8 mouse cellular contexts compared by ENCODE assay signal in the genomic region with DNA sequence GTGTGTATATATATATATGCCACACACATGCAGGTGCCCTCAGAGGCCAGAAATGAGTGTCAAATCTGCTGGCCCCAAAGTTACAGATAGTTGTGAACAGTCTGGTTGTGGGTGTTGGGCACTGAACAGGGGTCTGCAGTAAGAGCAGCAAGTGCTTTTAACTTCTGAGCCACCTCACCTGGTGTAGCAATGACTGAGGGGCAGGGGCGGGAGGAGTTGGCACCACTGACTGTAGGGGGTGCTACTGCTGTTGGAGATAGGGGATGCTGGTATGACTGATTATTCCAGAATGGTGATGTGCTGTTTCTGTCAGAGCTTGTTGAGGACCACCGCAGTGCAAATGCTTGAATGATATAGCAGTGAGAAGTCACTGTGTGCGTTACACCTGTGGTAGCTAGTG. TPM values are rescaled to one million over a fixed set of nuclear protein-coding genes. Genes with fewer than 3 reads are reported as not detected.
A peak's percentile ranks its signal among the peaks of the same experiment; 100 is the strongest.
DNase-seq lines count a peak whose midpoint lies in the region; ATAC-seq and TF ChIP-seq lines count a peak whose summit lies in the region.

No protein-coding gene starts in this region.

- no peak for TF ChIP-seq CTCF in lung, postnatal 0 days (IDR thresholded peaks at IDR 0.05)
- TF ChIP-seq CTCF in stomach, postnatal 0 days (IDR thresholded peaks at IDR 0.05; ENCODE audit: low read depth) = 0 out of 2 replicates have a peak, but pooled peaks have one; percentile 16

- DNase-seq in CD4-positive, CD25-positive, alpha-beta regulatory T cell, adult 2 months (ENCODE audit: low read depth, low spot score) = peak; percentile 54
- DNase-seq in lung, postnatal 0 days (ENCODE audit: low spot score) = no peak
- no peak for DNase-seq in lung, postnatal 10 days
- DNase-seq in stomach, postnatal 0 days (ENCODE audit: low spot score) = no peak
- no peak for DNase-seq in retina, embryonic 14.5 days (ENCODE audit: low spot score)
- DNase-seq in cerebellum, adult 9-10 months = no peak

- 80% methylated on average over 3 of the region's 3 CpGs for WGBS in lung, postnatal 0 days
- 80% methylated on average over 3 of the region's 3 CpGs for WGBS in limb, embryonic 13.5 days
- 77% methylated on average over 3 of the region's 3 CpGs for WGBS in stomach, postnatal 0 days

- H3K4me2 ChIP-seq in lung, postnatal 0 days (replicated peaks; ENCODE audit: low read depth, low read length) = peak overlapping the region; percentile 58
- peak overlapping the region; percentile 86 for H3K4me2 ChIP-seq in limb, embryonic 13.5 days (replicated peaks)
- H3K4me2 ChIP-seq in stomach, postnatal 0 days (replicated peaks; ENCODE audit: low read depth) = peak overlapping the region; percentile 80

- H3K4me3 ChIP-seq in lung, postnatal 0 days (ENCODE audit: low read depth, low read length) = no peak overlapping the region
- H3K4me3 ChIP-seq in limb, embryonic 13.5 days = peak overlapping the region; percentile 47; the same call in 1 of the 2 replicates
- H3K4me3 ChIP-seq in stomach, postnatal 0 days (ENCODE audit: low read depth, low read length) = no peak overlapping the region

- H3K9ac ChIP-seq in lung, postnatal 0 days (replicated peaks; ENCODE audit: low read depth) = no peak overlapping the region
- H3K9ac ChIP-seq in limb, embryonic 13.5 days = peak overlapping the region; percentile 74; the same call in 1 of the 2 replicates
- no peak overlapping the region for H3K9ac ChIP-seq in stomach, postnatal 0 days (ENCODE audit: low read length)

- H3K36me3 ChIP-seq in lung, postnatal 0 days (ENCODE audit: insufficient read depth, low read length) = no peaks in the 10 kb centered on the region
- H3K36me3 ChIP-seq in limb, embryonic 13.5 days = no peaks in the 10 kb centered on the region
- H3K36me3 ChIP-seq in stomach, postnatal 0 days (ENCODE audit: control insufficient read depth, insufficient read depth, low read length) = no peaks in the 10 kb centered on the region

- H3K4me1 ChIP-seq in lung, postnatal 0 days (ENCODE audit: insufficient read depth, low read depth, low read length) = no peaks in the 10 kb centered on the region
- H3K4me1 ChIP-seq in limb, embryonic 13.5 days = peaks cover 15% of the 10 kb centered on the region
- no peaks in the 10 kb centered on the region; the same call in 1 of the 2 replicates for H3K4me1 ChIP-seq in stomach, postnatal 0 days (replicated peaks; ENCODE audit: control insufficient read depth, insufficient read depth)

- no peaks in the 10 kb centered on the region for H3K9me3 ChIP-seq in lung, postnatal 0 days (ENCODE audit: low read length)
- H3K9me3 ChIP-seq in limb, embryonic 13.5 days = no peaks in the 10 kb centered on the region
- no peaks in the 10 kb centered on the region for H3K9me3 ChIP-seq in stomach, postnatal 0 days (ENCODE audit: control insufficient read depth, low read length)

- H3K27ac ChIP-seq in lung, postnatal 0 days (ENCODE audit: low read length) = no peak overlapping the region
- no peak overlapping the region for H3K27ac ChIP-seq in limb, embryonic 13.5 days
- H3K27ac ChIP-seq in stomach, postnatal 0 days (replicated peaks) = no peak overlapping the region; the same call in 1 of the 2 replicates

- no peak for ATAC-seq in CD4-positive, CD25-positive, alpha-beta regulatory T cell, adult 4 months
- no peak for ATAC-seq in lung, postnatal 0 days
- ATAC-seq in limb, embryonic 13.5 days (ENCODE audit: low FRiP score, low read depth) = no peak
- no peak for ATAC-seq in stomach, postnatal 0 days (ENCODE audit: low FRiP score, low TSS enrichment)

- TF ChIP-seq EP300 in lung, postnatal 0 days (IDR thresholded peaks at IDR 0.05) = no peak
- no peak for TF ChIP-seq EP300 in stomach, postnatal 0 days (optimal IDR thresholded peaks at IDR 0.05)

- no peaks in the 10 kb centered on the region for H3K27me3 ChIP-seq in lung, postnatal 0 days (replicated peaks; ENCODE audit: insufficient read depth, low read length)
- no peaks in the 10 kb centered on the region for H3K27me3 ChIP-seq in limb, embryonic 13.5 days
- no peaks in the 10 kb centered on the region for H3K27me3 ChIP-seq in stomach, postnatal 0 days (ENCODE audit: control insufficient read depth, insufficient read depth, low read length)

RNA-seq across cellular contexts. Expression of a gene that starts 12.1 kb away (rescaled TPM):
- 1,000 to 10,000 TPM; 1,931 to 1,996 TPM for polyA plus RNA-seq in CD4-positive, CD25-positive, alpha-beta regulatory T cell, adult 4 months (2017; shearing (Covaris generic))
- polyA plus RNA-seq in lung, postnatal 0 days (2015; fragmentation: Nextera tagmentation; extraction: Ambion mirVana) = 456 and 488 TPM in 2 replicates
- polyA plus RNA-seq in limb, embryonic 13.5 days (2015; fragmentation: Nextera tagmentation; extraction: Ambion mirVana) = 791 and 827 TPM in 2 replicates
- polyA plus RNA-seq in stomach, postnatal 0 days (2015; fragmentation: Nextera tagmentation; extraction: Ambion mirVana) = 742 and 777 TPM in 2 replicates

RNA-seq across cellular contexts. Expression of a gene that starts 43.7 kb away (rescaled TPM):
- polyA plus RNA-seq in CD4-positive, CD25-positive, alpha-beta regulatory T cell, adult 4 months (2017; shearing (Covaris generic)) = not detected
- 3.6 and 4.1 TPM in 2 replicates for polyA plus RNA-seq in lung, postnatal 0 days (2015; fragmentation: Nextera tagmentation; extraction: Ambion mirVana)
- 1.3 and 2.2 TPM in 2 replicates for polyA plus RNA-seq in limb, embryonic 13.5 days (2015; fragmentation: Nextera tagmentation; extraction: Ambion mirVana)
- polyA plus RNA-seq in stomach, postnatal 0 days (2015; fragmentation: Nextera tagmentation; extraction: Ambion mirVana) = 2.1 and 2.3 TPM in 2 replicates
